Mouse (Mus musculus): Measurements from ENCODE around the gene Arhgap1.

DNA sequence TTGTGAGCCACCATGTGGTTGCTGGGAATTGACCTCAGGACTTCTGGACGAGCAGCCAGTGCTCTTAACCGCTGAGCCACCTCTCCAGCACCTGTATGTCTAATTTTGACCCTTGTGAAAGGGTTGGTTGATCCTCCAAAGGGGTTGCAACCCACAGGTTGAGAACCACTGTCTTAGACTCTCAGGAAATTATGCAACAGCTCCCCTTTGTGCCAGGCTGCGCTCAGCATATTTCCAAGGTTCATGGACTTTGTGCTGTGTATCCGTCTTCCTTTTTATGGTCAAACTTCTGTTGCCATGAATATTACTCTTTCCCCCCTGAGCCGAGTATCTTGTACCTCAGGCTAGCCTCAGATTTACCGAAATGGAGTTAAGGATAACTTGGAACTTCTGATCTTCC, 11.3 kb downstream of the Arhgap1 start:
- TF ChIP-seq CTCF (IDR thresholded peaks at IDR 0.05; ENCODE audit: control insufficient read depth, insufficient read depth, insufficient replicate concordance, low read depth, low read length), result no peak
- TF ChIP-seq POLR2A (IDR thresholded peaks at IDR 0.05; ENCODE audit: control insufficient read depth, low read depth, low read length), result no peak
